Mouse (Mus musculus) heart, adult 2 months (tissue): ENCODE measurements around the gene Agpat4. TPM values are rescaled to one million over a fixed set of nuclear protein-coding genes. Genes with fewer than 3 reads are reported as not detected.

ENCODE experiments used
- DNase-seq, 2 experiments: peaks; one replicate each; pipeline ENCODE4 v3.0.0; 2021
- H3K27ac ChIP-seq: fragments of 200-600 bp; 2 replicates; pipeline ENCODE4 v1.8.1; 2022
- H3K27me3 ChIP-seq: fragments of 200-500 bp; 2 replicates; pipeline ENCODE4 v1.6.1; 2012; ENCODE audit warnings: mild to moderate bottlenecking, low read length, inconsistent platforms, mixed read lengths; ENCODE audit not compliant: control insufficient read depth, insufficient read depth
- H3K36me3 ChIP-seq: fragments of 200-500 bp; 2 replicates; pipeline ENCODE4 v1.6.1; 2012; ENCODE audit warnings: low read length, inconsistent platforms; ENCODE audit not compliant: control insufficient read depth, insufficient read depth
- H3K4me1 ChIP-seq: fragments of 200-500 bp; 2 replicates; pipeline ENCODE4 v1.6.1; 2011; ENCODE audit warnings: low read length; ENCODE audit not compliant: control insufficient read depth, insufficient read depth
- H3K4me3 ChIP-seq: fragments of 200-600 bp; 2 replicates; pipeline ENCODE4 v1.8.1; 2022
- H3K79me2 ChIP-seq: fragments of 200-500 bp; replicated peaks from 2 replicates; pipeline ENCODE4 v1.6.1; 2012; ENCODE audit warnings: mild to moderate bottlenecking, inconsistent platforms, low read length, moderate library complexity, mixed read lengths; ENCODE audit not compliant: control insufficient read depth, insufficient read depth
- H3K9ac ChIP-seq: fragments of 200-500 bp; 2 replicates; pipeline ENCODE4 v1.6.1; 2012; ENCODE audit warnings: low read depth, mild to moderate bottlenecking, control low read depth, inconsistent platforms, low read length, mixed read lengths
- CTCF ChIP-seq: fragments of 200-600 bp; IDR thresholded peaks from 2 replicates; pipeline ENCODE4 v1.8.1; 2022; ENCODE audit warnings: antibody characterized with exemption, mild to moderate bottlenecking, moderate library complexity
- EP300 ChIP-seq: fragments of 200-500 bp; IDR thresholded peaks from 2 replicates; pipeline ENCODE4 v1.6.1; 2011; ENCODE audit warnings: low read depth, low read length, control low read depth; ENCODE audit not compliant: insufficient read depth
- POLR2A ChIP-seq: fragments of 200-500 bp; IDR thresholded peaks from 2 replicates; pipeline ENCODE4 v1.6.1; 2011; ENCODE audit warnings: mild to moderate bottlenecking, low read depth, low read length, control low read depth; ENCODE audit not compliant: insufficient read depth
- WGBS: fragments of 180-500 bp; shearing (Covaris S2); methylation state at CpG from one replicate; pipeline ENCODE4 v1.1.7; 2018; 5-methylcytosine and 5-hydroxymethylcytosine counted together
- intact Hi-C: fragments of 180-260 bp; cut with DNase I; formaldehyde crosslinking; loops from one replicate; pipeline ENCODE4 v1.15.1; 2025
- polyA plus RNA-seq: library from polyadenylated mRNA; depleted of rRNA; stranded (reverse); fragments of >200 nt; gene quantifications from 2 replicates; pipeline ENCODE4 v1.2.3, GENCODE M21; 2012
- total RNA-seq, 2 experiments: library from RNA; stranded (reverse); gene quantifications; 2 replicates each; pipeline ENCODE4 v1.2.3; 2021

Agpat4 gene
- total and polyA plus RNA-seq, 3 experiments: 4.4 to 5.3 (median 4.8) TPM

- 75% methylated on average over 2 of the region's 2 CpGs for WGBS
- intact Hi-C loops: no loop called here
Observed at GRCm38 (mm10) chr17:12179766-12180165, 61.3 kb downstream of the Agpat4 start.

GRCm38 (mm10) chr17:12182702-12183485 is 64.4 kb downstream of the Agpat4 start:
- no peak overlapping the region for H3K27ac ChIP-seq
- 60% methylated on average over 5 of the region's 5 CpGs for WGBS
- H3K27me3 ChIP-seq: no peaks in the 10 kb centered on the region
- no peak for DNase-seq
- no peak for TF ChIP-seq CTCF
- TF ChIP-seq POLR2A: no peak
- TF ChIP-seq EP300: no peak
- H3K79me2 ChIP-seq: no peaks in the 10 kb centered on the region
- H3K9ac ChIP-seq: no peak overlapping the region
- H3K4me1 ChIP-seq: peaks cover 2% of the 10 kb centered on the region
- H3K36me3 ChIP-seq: no peaks in the 10 kb centered on the region
- H3K4me3 ChIP-seq: no peak overlapping the region
- intact Hi-C loops: no loop called here

More at GRCm38 (mm10) chr17:12179766-12180165, 61.3 kb downstream of the Agpat4 start:
- H3K27ac ChIP-seq: no peak overlapping the region
- H3K79me2 ChIP-seq: no peaks in the 10 kb centered on the region
- DNase-seq: no peak
- no peaks in the 10 kb centered on the region for H3K36me3 ChIP-seq
- no peaks in the 10 kb centered on the region for H3K27me3 ChIP-seq
- H3K4me1 ChIP-seq: peaks cover 2% of the 10 kb centered on the region
- H3K4me3 ChIP-seq: no peak overlapping the region
- H3K9ac ChIP-seq: no peak overlapping the region
- TF ChIP-seq EP300 (no peak), CTCF (no peak)

GRCm38 (mm10) chr17:12184283-12184682 is 65.8 kb downstream of the Agpat4 start:
- no peak for TF ChIP-seq EP300
- peaks cover 2% of the 10 kb centered on the region for H3K4me1 ChIP-seq
- no peak overlapping the region for H3K27ac ChIP-seq
- intact Hi-C loops: no loop called here
- WGBS: 70% methylated on average over 8 of the region's 8 CpGs
- H3K27me3 ChIP-seq: no peaks in the 10 kb centered on the region
- no peak overlapping the region for H3K9ac ChIP-seq
- no peak for DNase-seq
- no peaks in the 10 kb centered on the region for H3K36me3 ChIP-seq
- no peaks in the 10 kb centered on the region for H3K79me2 ChIP-seq
- no peak overlapping the region for H3K4me3 ChIP-seq

- H3K27me3 ChIP-seq: no peaks in the 10 kb centered on the region
- intact Hi-C loops: no loop called here
- H3K4me1 ChIP-seq: no peaks in the 10 kb centered on the region
- no peak for DNase-seq
- no peaks in the 10 kb centered on the region for H3K36me3 ChIP-seq
- no peak overlapping the region for H3K9ac ChIP-seq
- no peak for TF ChIP-seq CTCF
- no peak for TF ChIP-seq EP300
- no peak for TF ChIP-seq POLR2A
- 95% methylated on average over 4 of the region's 4 CpGs for WGBS
- H3K4me3 ChIP-seq: no peak overlapping the region
- no peaks in the 10 kb centered on the region for H3K79me2 ChIP-seq
- no peak overlapping the region for H3K27ac ChIP-seq
Observed at GRCm38 (mm10) chr17:12185855-12186254, 67.4 kb downstream of the Agpat4 start.

- Histone ChIP-seq H3K9ac (no peak overlapping the region), H3K27ac (no peak overlapping the region), H3K27me3 (no peaks in the 10 kb centered on the region), H3K4me3 (no peak overlapping the region), H3K36me3 (no peaks in the 10 kb centered on the region), H3K79me2 (no peaks in the 10 kb centered on the region), H3K4me1 (no peaks in the 10 kb centered on the region)
- 70% methylated on average over 3 of the region's 3 CpGs for WGBS
- TF ChIP-seq POLR2A (no peak), EP300 (no peak)
- intact Hi-C loops: no loop called here
- no peak for DNase-seq
Observed at GRCm38 (mm10) chr17:12186341-12186740, 67.8 kb downstream of the Agpat4 start.

GRCm38 (mm10) chr17:12187782-12188181 is 69.3 kb downstream of the Agpat4 start:
- TF ChIP-seq CTCF: no peak
- no peak for TF ChIP-seq EP300
- TF ChIP-seq POLR2A: no peak
- no peaks in the 10 kb centered on the region for H3K36me3 ChIP-seq
- H3K4me3 ChIP-seq: no peak overlapping the region
- H3K4me1 ChIP-seq: no peaks in the 10 kb centered on the region
- DNase-seq: no peak
- H3K79me2 ChIP-seq: no peaks in the 10 kb centered on the region
- WGBS: 56% methylated on average over 1 of the region's 1 CpGs
- intact Hi-C loops: no loop called here
- no peaks in the 10 kb centered on the region for H3K27me3 ChIP-seq
- no peak overlapping the region for H3K9ac ChIP-seq
- H3K27ac ChIP-seq: no peak overlapping the region

- WGBS: 37% methylated on average over 5 of the region's 5 CpGs
- Histone ChIP-seq H3K4me3 (no peak overlapping the region), H3K27me3 (no peaks in the 10 kb centered on the region), H3K9ac (0 out of 2 replicates have a peak overlapping the region, but pooled peaks have one; percentile 19), H3K79me2 (no peaks in the 10 kb centered on the region), H3K4me1 (peaks cover 5% of the 10 kb centered on the region), H3K27ac (no peak overlapping the region), H3K36me3 (no peaks in the 10 kb centered on the region)
- no peak for TF ChIP-seq EP300
- TF ChIP-seq CTCF: no peak
- no peak for TF ChIP-seq POLR2A
- intact Hi-C loops: no loop called here
- no peak for DNase-seq
Observed at GRCm38 (mm10) chr17:12195137-12195536, 76.6 kb downstream of the Agpat4 start.
